Mouse (Mus musculus) ovary, postnatal 10 days (tissue): ENCODE data around the gene Ccz1.

ENCODE experiments used
- DNase-seq: peaks from one replicate; pipeline ENCODE4 v3.0.0; 2022; ENCODE audit warnings: low spot score

Ccz1 gene

GRCm38 (mm10) chr5:143941588-143941987 is 73.1 kb downstream of the Ccz1 start:
- no peak for DNase-seq
